In the genomic region with DNA sequence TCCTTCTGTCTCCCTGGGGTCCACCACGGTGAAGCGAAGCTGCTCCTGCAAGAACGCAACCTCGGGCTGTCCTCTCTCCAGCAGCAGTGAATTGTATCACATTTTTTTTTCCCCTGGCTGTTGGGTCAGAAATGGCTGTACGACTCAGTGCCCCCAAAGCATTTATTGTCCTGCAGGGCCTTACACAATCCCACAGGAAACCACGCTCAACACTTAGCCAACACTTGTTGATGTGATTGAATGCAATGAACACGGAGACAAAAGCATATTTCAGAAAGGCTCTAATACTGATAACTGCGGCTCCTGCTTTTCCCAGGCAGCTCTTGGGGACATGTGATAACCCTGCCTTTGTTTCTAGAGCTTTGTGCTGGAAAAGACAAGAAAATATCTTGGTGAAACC, we compare ENCODE assay signal across 17 mouse cellular contexts. TPM values are rescaled to one million over a fixed set of nuclear protein-coding genes. Genes with fewer than 3 reads are reported as not detected.
DNase-seq lines count a peak whose midpoint lies in the region; ATAC-seq and TF ChIP-seq lines count a peak whose summit lies in the region.
"Had no signal": no experiment of that assay in that cellular context is flagged by ENCODE, and none has a peak within 500 bp of the region (broad histone marks: within the 10 kb centered on the region; RNA-seq: fewer than 3 reads in every experiment).

A gene (minus strand): TSS at position 137 of the 400 bp plus-strand sequence.

- no peak within 1 kb of the TSS for H3K4me3 ChIP-seq in lung, postnatal 0 days (ENCODE audit: low read depth, low read length)
- peak within 1 kb of the TSS; percentile 12; the same call in 1 of the 2 replicates for H3K4me3 ChIP-seq in heart, embryonic 16.5 days (ENCODE audit: low read length)
- H3K4me3 ChIP-seq: forebrain, embryonic 15.5 days; hindbrain, embryonic 13.5 days; limb, embryonic 15.5 days; lung, embryonic 15.5 days; midbrain, embryonic 13.5 days had no signal

- no peaks in the 10 kb centered on the region for H3K36me3 ChIP-seq in lung, postnatal 0 days (ENCODE audit: insufficient read depth, low read length)
- no peaks in the 10 kb centered on the region for H3K36me3 ChIP-seq in heart, embryonic 16.5 days (ENCODE audit: control insufficient read depth, insufficient read depth)
- H3K36me3 ChIP-seq: forebrain, embryonic 15.5 days; hindbrain, embryonic 13.5 days; limb, embryonic 15.5 days; lung, embryonic 15.5 days; midbrain, embryonic 13.5 days had no signal

- H3K9ac ChIP-seq in lung, postnatal 0 days (replicated peaks; ENCODE audit: low read depth) = no peak within 1 kb of the TSS
- 0 out of 2 replicates have a peak within 1 kb of the TSS, but pooled peaks have one; percentile 21 for H3K9ac ChIP-seq in heart, embryonic 16.5 days (ENCODE audit: low read length)
- H3K9ac ChIP-seq: forebrain, embryonic 15.5 days; hindbrain, embryonic 13.5 days; limb, embryonic 15.5 days; lung, embryonic 15.5 days; midbrain, embryonic 13.5 days had no signal

- no peaks in the 10 kb centered on the region for H3K9me3 ChIP-seq in lung, postnatal 0 days (ENCODE audit: low read length)
- H3K9me3 ChIP-seq in heart, embryonic 16.5 days (replicated peaks; ENCODE audit: control insufficient read depth, low read length) = no peaks in the 10 kb centered on the region
- H3K9me3 ChIP-seq: forebrain, embryonic 15.5 days; hindbrain, embryonic 13.5 days; limb, embryonic 15.5 days; lung, embryonic 15.5 days; midbrain, embryonic 13.5 days had no signal

- no peaks in the 10 kb centered on the region for H3K27me3 ChIP-seq in lung, postnatal 0 days (replicated peaks; ENCODE audit: insufficient read depth, low read length)
- H3K27me3 ChIP-seq in heart, embryonic 16.5 days (ENCODE audit: control insufficient read depth, insufficient read depth, low read length) = no peaks in the 10 kb centered on the region
- H3K27me3 ChIP-seq: forebrain, embryonic 15.5 days had no signal

- no peak; the same call in 1 of the 2 replicates for ATAC-seq in lung, postnatal 0 days
- ATAC-seq in heart, embryonic 16.5 days (replicated peaks; ENCODE audit: extremely low read depth, insufficient read depth, low FRiP score) = peak; percentile 59
- peak; percentile 77 for ATAC-seq in megakaryocyte progenitor cell, adult 5-6 weeks (replicated peaks; ENCODE audit: poor library complexity)
- ATAC-seq: forebrain, embryonic 15.5 days; intestine, embryonic 16.5 days; midbrain, embryonic 13.5 days had no signal

- no peak for TF ChIP-seq EP300 in lung, postnatal 0 days (IDR thresholded peaks at IDR 0.05)

- H3K4me1 ChIP-seq in lung, postnatal 0 days (ENCODE audit: insufficient read depth, low read depth, low read length) = no peaks in the 10 kb centered on the region
- no peaks in the 10 kb centered on the region for H3K4me1 ChIP-seq in heart, embryonic 16.5 days (ENCODE audit: control insufficient read depth, insufficient read depth, low read length)
- H3K4me1 ChIP-seq: forebrain, embryonic 15.5 days; hindbrain, embryonic 13.5 days; limb, embryonic 15.5 days; lung, embryonic 15.5 days; midbrain, embryonic 13.5 days had no signal

- no peak for TF ChIP-seq CTCF in lung, postnatal 0 days (IDR thresholded peaks at IDR 0.05)

- peak; percentile 86 for DNase-seq in heart, adult 11 months
- DNase-seq in heart, postnatal 14 days = no peak
- peak; percentile 5 for DNase-seq in lung, postnatal 10 days
- DNase-seq in lung, postnatal 0 days (ENCODE audit: low spot score) = no peak
- no peak for DNase-seq in Muller cell, postnatal 12 days (ENCODE audit: inconsistent ontology term)
- no peak for DNase-seq in gastrocnemius, postnatal 25 days
- DNase-seq: cerebellum, postnatal 10 days; gastrocnemius, postnatal 10 days; kidney, postnatal 10 days had no signal

- no peak within 1 kb of the TSS for H3K4me2 ChIP-seq in lung, postnatal 0 days (replicated peaks; ENCODE audit: low read depth, low read length)
- H3K4me2 ChIP-seq in heart, embryonic 16.5 days (ENCODE audit: low read depth, low read length) = peak within 1 kb of the TSS; percentile 26
- H3K4me2 ChIP-seq: forebrain, embryonic 15.5 days; hindbrain, embryonic 13.5 days; limb, embryonic 15.5 days; lung, embryonic 15.5 days; midbrain, embryonic 13.5 days had no signal

- whole genome bisulfite sequencing in lung, postnatal 0 days = 48% methylated on average over 8 of the region's 8 CpGs
- 43% methylated on average over 8 of the region's 8 CpGs for WGBS in heart, embryonic 16.5 days

- H3K27ac ChIP-seq in lung, postnatal 0 days (ENCODE audit: low read length) = no peak within 1 kb of the TSS
- H3K27ac ChIP-seq in heart, embryonic 16.5 days (ENCODE audit: low read length) = peak within 1 kb of the TSS; percentile 65
- H3K27ac ChIP-seq: forebrain, embryonic 15.5 days; hindbrain, embryonic 13.5 days; limb, embryonic 15.5 days; lung, embryonic 15.5 days; midbrain, embryonic 13.5 days had no signal

- intact Hi-C loops in heart, postnatal 14 days (cut with DNase I) = no loop called here

RNA-seq across cellular contexts. Expression of the gene that starts here (rescaled TPM):
- total RNA-seq in heart, postnatal 14 days (2021) = 1 to 10 TPM; 2.3 to 2.5 TPM
- polyA plus RNA-seq in lung, postnatal 0 days (2015; fragmentation: Nextera tagmentation; extraction: Ambion mirVana) = 2.5 and 2.7 TPM in 2 replicates
- polyA plus RNA-seq in heart, embryonic 16.5 days (2015; fragmentation: Nextera tagmentation; extraction: Ambion mirVana) = 3.8 and 5.5 TPM in 2 replicates
- 4.1 and 5.0 TPM in 2 replicates for total RNA-seq in megakaryocyte progenitor cell, adult 5-6 weeks (2015)
- total RNA-seq in megakaryocyte progenitor cell, adult 5-6 weeks (2017) = 4.4 and 9.0 TPM in 2 replicates
- under 1 TPM; 0.36 to 0.56 TPM for total RNA-seq in gastrocnemius, postnatal 25 days (2021)

Comparison
In these comparisons a context has a peak if more than half of its experiments do, and no peak if none do; other contexts are left out.
1. DNase-seq: peak in heart, adult 11 months (single experiment) and lung, postnatal 10 days (single experiment); none in heart, postnatal 14 days (0 of 2), lung, postnatal 0 days (single experiment), Muller cell, postnatal 12 days (single experiment) and gastrocnemius, postnatal 25 days (single experiment).